Mouse (Mus musculus): Measurements from ENCODE around the gene Zfp672. TPM values are rescaled to one million over a fixed set of nuclear protein-coding genes. Genes with fewer than 3 reads are reported as not detected.

Zfp672 gene
- polyA plus RNA-seq, 1 experiment: 75.8 TPM

DNA sequence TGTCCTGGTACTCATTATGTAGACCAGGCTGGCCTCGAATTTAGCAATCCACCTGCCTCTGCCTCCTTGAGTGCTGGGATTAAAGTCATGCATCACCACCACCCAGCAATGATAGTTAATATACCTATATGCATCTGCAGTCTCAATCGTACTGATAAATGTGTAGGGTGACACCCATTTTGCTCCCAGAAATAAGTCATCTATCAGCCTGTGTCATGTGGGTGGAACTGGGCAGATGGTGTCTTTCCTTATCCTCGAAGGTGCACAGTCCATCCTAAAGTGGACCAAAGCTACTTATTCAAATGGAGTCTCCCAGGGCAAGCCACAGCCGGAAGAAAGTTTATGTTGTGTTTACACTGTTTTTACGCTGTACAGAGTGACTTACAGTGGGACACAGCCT lies 21.0 kb upstream of the Zfp672 start:
- no peak overlapping the region for H3K27ac ChIP-seq (replicated peaks; ENCODE audit: low read depth, low read length)

DNA sequence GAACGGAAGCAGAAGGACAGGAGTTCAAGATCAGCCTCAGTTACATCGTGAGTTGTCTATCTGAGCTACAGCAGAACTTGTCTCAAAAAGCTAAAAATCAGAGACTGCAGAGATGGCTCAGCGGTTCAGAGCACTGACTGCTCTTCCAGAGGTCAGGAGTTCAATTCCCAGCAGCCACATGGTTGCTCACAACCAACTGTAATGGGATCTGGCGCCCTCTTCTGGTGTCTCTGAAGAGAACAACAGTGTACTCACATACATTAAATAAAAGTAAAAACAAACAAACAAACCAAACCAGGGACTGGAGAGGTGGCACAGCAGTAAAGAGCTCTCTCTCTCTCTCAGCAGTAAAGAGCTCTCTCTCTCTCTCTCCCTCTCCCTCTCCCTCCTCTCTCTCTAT lies 20.5 kb upstream of the Zfp672 start:
- Histone ChIP-seq H3K4me1 (ENCODE audit: control insufficient read depth, insufficient read depth, insufficient read length, low read length) (no peaks in the 10 kb centered on the region), H3K27ac (replicated peaks; ENCODE audit: low read depth, low read length) (no peak overlapping the region), H3K4me3 (ENCODE audit: insufficient read depth, low read depth, low read length) (no peak overlapping the region)

More for the DNA sequence above, 21.0 kb upstream of the Zfp672 start:
- Histone ChIP-seq H3K4me1 (ENCODE audit: control insufficient read depth, insufficient read depth, insufficient read length, low read length) (no peaks in the 10 kb centered on the region), H3K4me3 (ENCODE audit: insufficient read depth, low read depth, low read length) (no peak overlapping the region)

DNA sequence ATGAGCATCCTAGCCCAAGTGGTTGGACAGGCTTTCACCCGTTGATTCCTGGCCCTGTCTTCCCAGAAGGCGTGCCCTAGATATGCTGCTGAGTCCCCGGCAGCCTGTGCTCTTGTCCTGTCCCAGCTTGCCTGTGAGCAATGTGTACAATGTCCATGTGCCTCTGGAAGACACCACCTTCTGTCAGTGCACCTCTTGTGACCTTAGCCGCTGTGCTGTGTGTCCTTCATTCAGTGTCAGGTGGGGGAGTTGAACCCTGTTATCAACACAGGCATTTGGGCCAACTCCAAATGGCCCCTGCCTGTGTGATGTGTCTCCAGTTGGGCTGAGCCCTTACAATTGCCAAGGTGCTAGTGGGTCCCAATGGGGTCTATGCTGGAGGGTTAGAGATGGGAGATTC lies 16.6 kb upstream of the Zfp672 start:
- Histone ChIP-seq H3K27ac (replicated peaks; ENCODE audit: low read depth, low read length) (no peak overlapping the region), H3K4me1 (ENCODE audit: control insufficient read depth, insufficient read depth, insufficient read length, low read length) (no peaks in the 10 kb centered on the region), H3K4me3 (ENCODE audit: insufficient read depth, low read depth, low read length) (no peak overlapping the region)

DNA sequence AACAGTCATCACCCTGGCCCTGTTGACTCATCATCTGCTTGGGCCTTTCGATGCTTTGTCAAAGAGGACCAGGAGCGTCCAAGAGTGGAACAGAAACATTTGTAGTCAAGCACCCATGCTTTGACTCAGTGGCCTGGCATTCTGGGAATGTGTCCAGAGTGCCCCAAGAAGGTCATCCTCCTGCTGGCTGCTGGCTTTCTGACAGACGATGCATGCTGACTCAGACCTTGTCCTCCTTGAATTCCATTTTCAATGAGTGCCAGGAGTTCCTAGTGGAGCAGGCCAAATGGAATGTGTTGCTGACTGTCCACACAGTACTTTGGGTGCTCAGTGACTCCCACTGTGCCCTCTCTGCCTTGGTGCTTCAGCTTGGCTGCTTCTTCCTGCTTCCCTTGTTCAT lies 4.6 kb upstream of the Zfp672 start:
- Histone ChIP-seq H3K4me1 (ENCODE audit: control insufficient read depth, insufficient read depth, insufficient read length, low read length) (peaks cover 8% of the 10 kb centered on the region; the same call in 1 of the 2 replicates), H3K27ac (replicated peaks; ENCODE audit: low read depth, low read length) (no peak overlapping the region), H3K4me3 (ENCODE audit: insufficient read depth, low read depth, low read length) (no peak overlapping the region)

DNA sequence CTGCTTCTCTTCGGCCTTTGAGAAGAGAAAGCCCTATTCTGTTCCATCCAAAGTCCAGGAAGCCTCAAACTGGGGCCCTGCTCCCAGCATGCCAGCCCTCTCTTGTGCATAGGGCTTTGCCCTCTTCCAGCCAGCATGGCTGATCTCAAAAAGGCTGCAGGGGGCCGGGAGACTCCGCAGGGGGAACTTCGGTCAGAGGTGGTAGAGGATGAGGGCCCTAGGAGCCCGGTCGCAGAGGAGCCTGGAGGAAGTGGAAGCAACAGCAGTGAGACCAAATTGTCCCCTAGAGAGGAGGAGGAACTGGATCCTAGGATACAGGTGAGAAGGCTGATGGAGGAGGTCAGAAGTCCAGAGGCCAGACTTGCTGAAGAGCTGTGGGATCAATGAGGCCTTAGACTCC lies 1.4 kb upstream of the Zfp672 start:
- Histone ChIP-seq H3K4me3 (ENCODE audit: insufficient read depth, low read depth, low read length) (peak overlapping the region; percentile 84), H3K27ac (replicated peaks; ENCODE audit: low read depth, low read length) (no peak overlapping the region), H3K4me1 (ENCODE audit: control insufficient read depth, insufficient read depth, insufficient read length, low read length) (peaks cover 8% of the 10 kb centered on the region; the same call in 1 of the 2 replicates)

DNA sequence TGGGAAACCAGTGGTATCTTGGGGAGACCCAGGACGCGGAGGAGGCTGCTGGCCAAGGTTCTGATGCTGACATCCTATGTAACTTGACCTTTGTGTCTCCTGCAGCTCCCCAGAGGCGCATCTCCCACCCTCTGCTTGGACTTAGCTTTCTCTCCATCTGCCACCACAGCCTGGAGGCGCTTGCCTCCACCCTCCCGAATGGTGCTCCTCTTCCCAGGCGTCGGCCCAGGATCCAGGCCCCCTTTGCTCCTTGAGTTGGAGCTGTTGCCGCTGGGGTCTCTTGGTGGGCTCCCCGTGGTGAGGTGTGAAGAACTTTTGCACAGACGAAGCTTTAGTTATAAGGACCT lies 983 bp upstream of the Zfp672 start:
- H3K4me1 ChIP-seq (ENCODE audit: control insufficient read depth, insufficient read depth, insufficient read length, low read length): peaks cover 8% of the 10 kb centered on the region; the same call in 1 of the 2 replicates
- H3K27ac ChIP-seq (replicated peaks; ENCODE audit: low read depth, low read length): peak overlapping the region; percentile 71
- H3K4me3 ChIP-seq (ENCODE audit: insufficient read depth, low read depth, low read length): peak overlapping the region; percentile 84

DNA sequence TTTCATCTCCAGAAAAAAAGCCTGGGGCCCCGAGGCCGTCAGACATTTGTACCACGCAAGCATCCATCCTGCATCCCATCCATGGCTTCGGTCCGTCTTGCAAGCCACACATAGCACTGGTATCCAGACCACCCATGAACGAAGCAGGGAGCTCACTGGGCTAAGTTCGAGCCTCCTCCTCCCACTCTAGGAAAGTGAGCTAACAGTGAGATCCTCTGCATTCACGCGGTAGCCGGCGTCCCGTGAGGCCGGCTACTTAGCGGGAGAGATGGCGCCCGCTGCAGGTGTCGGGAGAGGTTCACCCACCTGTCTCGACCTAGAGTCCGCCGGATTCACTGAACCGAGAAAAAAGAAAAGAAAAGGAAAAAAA lies 248 bp downstream of the Zfp672 start:
- peaks cover 8% of the 10 kb centered on the region; the same call in 1 of the 2 replicates for H3K4me1 ChIP-seq (ENCODE audit: control insufficient read depth, insufficient read depth, insufficient read length, low read length)
- peak overlapping the region; percentile 50 for H3K27ac ChIP-seq (replicated peaks; ENCODE audit: low read depth, low read length)

DNA sequence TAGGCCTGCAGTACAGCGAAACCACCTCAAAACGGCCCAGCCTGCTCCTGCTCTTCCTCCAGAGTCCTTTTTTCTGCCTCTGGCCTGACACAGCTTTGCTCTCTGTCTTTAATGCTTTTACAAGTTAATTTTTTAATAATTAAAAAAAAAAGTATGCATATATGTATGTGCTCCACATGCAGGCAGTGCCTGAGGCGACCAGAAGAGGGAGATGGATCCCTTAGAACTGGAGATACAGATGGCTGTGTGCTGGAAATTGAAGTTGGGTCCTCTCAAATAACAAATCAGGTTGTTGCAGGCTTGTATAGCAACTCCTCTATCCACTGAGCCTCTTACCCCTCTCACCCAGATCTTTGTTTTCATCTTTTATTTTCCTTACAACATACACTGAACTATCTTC lies 3.4 kb downstream of the Zfp672 start:
- H3K4me3 ChIP-seq (ENCODE audit: insufficient read depth, low read depth, low read length): no peak overlapping the region
- no peak overlapping the region for H3K27ac ChIP-seq (replicated peaks; ENCODE audit: low read depth, low read length)
- peaks cover 6% of the 10 kb centered on the region for H3K4me1 ChIP-seq (ENCODE audit: control insufficient read depth, insufficient read depth, insufficient read length, low read length)

More for the DNA sequence above, 248 bp downstream of the Zfp672 start:
- peak overlapping the region; percentile 84 for H3K4me3 ChIP-seq (ENCODE audit: insufficient read depth, low read depth, low read length)

DNA sequence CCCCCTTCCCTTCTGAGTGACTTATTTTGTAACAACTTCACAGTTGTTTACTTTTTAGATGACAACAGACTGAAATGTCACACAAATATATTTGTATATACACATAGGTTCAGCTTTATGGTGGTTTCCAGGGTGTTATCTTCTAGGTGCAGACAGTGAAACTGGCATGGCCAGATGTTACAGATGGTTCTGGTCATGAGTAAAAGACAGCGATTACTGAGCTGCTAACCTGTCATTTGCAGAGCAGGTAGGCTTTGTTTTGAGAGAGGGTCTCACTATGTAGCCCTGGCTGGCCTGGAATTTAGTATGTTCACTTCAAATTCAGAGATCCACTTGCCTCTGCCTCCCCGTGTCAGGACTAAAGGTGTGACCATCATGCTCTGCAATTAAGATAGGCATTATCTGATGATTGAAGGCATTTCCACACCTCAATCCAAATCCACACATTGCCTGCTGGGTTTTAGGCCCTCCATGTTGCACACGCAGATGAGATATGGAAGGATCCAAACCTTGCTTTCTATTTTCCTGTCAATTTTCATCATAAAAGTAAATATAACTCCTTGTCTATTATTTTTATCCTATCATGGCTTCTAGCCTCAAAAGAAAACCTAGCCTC lies 5.4 kb downstream of the Zfp672 start:
- Histone ChIP-seq H3K4me1 (ENCODE audit: control insufficient read depth, insufficient read depth, insufficient read length, low read length) (peaks cover 6% of the 10 kb centered on the region; the same call in 1 of the 2 replicates), H3K4me3 (ENCODE audit: insufficient read depth, low read depth, low read length) (no peak overlapping the region), H3K27ac (replicated peaks; ENCODE audit: low read depth, low read length) (no peak overlapping the region)

DNA sequence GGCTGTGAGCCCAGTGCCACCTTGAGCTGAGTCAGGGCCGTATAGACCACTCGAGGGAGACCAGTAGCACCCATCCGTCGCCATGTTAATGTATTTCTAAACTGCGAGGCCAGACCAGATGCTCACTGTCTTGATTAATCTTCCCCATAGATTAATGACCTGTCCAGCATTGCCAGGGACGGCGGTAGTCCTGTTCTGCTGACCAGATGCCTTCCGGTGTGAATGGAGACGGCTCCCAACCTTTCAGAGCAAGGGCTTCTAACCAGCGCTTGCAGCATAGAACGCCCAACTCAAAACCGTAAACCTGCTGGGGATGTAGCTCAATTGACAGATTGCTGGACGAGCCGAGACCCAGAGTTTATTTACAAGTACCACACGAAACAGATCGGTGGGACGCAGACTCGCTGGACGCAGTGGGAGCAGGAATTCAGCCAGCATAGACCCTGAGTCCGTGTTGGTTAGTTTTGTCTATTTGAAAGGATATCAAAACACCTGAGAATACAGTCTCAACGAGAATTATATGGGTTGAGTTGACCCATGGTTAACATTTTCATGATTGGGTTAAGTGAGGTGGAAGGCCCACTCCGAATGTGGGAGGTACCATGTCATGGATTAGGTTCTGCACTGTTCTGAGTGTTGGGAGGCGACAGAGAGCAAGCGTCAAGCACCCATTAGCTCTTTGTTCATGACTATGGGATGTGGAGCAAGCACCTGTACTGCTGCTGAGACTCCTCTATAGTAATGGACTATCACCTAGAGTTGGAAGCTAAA lies 6.4 kb downstream of the Zfp672 start:
- peak overlapping the region; percentile 89 for H3K27ac ChIP-seq (replicated peaks; ENCODE audit: low read depth, low read length)
- H3K4me1 ChIP-seq (ENCODE audit: control insufficient read depth, insufficient read depth, insufficient read length, low read length): peaks cover 6% of the 10 kb centered on the region; the same call in 1 of the 2 replicates
- H3K4me3 ChIP-seq (ENCODE audit: insufficient read depth, low read depth, low read length): peak overlapping the region; percentile 77

DNA sequence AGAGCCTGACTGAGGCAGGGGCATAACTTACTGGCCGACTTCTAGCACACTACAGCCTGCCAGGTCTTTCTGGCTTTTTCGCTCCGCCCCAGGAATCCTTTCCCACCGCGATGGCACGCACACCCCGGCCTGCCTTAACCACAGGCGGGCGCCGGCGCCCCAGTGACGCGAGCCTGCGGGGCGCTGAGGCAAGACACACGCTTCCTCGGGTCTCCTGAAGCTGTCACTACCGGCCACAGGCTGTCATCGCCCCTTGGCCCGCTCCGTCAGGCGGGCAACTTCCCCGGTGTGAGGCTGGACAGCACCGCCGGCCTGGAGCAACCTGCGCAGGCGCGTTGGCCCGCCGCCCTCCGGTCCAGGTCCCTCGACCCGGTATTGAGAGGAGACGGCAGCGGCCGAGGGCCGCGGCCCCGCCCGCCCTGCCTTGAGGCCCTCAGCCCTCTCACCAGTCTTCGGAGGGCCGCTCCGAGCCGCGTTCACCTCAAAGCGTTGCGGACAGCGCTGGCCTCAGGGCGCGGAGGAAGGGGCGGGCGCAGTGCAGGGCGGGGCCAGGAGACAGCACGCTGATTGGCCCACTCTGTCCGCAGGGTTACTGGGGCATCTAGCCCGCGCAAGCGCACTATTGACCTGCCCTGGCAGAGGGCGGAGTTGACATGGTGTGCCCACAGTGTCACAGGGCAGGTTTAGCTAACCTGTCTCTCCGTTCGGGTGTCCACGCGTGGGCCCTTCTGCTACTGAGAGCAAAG lies 7.1 kb downstream of the Zfp672 start:
- H3K4me1 ChIP-seq (ENCODE audit: control insufficient read depth, insufficient read depth, insufficient read length, low read length): peaks cover 6% of the 10 kb centered on the region; the same call in 1 of the 2 replicates

DNA sequence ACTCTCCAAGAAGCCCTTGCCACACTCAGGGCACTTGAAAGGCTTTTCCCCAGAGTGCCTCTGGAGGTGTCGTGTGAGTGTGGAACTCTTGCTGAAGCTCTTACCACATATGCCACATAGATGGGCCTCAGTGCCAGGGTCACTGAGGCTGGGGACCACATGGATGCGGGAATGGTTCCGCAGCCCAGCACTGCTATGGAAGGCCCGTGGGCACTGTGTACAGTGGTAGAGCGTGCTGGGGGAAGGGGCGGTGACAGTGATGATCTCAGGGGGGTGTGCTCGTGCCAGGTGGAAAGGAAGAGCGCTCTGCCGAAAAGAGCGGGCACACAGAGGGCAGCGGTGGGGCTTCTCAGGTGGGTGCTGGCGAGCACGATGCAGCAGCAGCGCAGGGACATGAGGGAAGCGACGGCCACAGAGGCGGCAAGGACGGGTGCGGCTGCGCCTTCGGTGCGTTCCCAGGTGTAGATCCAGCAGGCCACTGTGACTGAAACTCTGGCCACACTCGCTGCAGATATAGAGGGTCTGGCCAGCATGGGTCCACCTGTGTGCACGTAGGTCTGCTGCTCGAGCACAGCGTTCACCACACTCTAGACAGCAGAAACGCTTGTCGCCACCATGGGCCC lies 13.3 kb downstream of the Zfp672 start:
- no peak overlapping the region for H3K27ac ChIP-seq (replicated peaks; ENCODE audit: low read depth, low read length)
- H3K4me3 ChIP-seq (ENCODE audit: insufficient read depth, low read depth, low read length): no peak overlapping the region
- peaks cover 6% of the 10 kb centered on the region for H3K4me1 ChIP-seq (ENCODE audit: control insufficient read depth, insufficient read depth, insufficient read length, low read length)

More for the DNA sequence above, 7.1 kb downstream of the Zfp672 start:
- Histone ChIP-seq H3K4me3 (ENCODE audit: insufficient read depth, low read depth, low read length) (peak overlapping the region; percentile 77), H3K27ac (replicated peaks; ENCODE audit: low read depth, low read length) (peak overlapping the region; percentile 89)

DNA sequence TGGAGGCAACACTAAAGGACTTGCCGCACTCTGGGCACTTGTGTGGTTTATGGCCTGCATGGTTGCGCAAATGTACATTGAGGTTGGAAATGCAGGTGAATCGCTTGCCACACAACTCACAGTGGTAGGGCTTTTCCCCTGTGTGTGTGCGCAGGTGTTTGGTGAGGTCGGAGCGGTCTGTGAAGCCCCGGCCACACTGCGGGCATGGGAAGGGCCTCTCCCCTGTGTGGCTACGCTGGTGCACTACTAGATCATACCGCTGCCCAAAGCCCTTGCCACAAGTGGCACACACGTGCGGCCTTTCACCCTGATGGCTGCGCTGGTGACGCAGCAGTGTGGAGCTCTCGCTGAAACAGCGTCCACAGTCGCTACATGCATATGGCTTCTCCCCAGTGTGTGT lies 13.8 kb downstream of the Zfp672 start:
- H3K4me3 ChIP-seq (ENCODE audit: insufficient read depth, low read depth, low read length): no peak overlapping the region
- H3K4me1 ChIP-seq (ENCODE audit: control insufficient read depth, insufficient read depth, insufficient read length, low read length): peaks cover 4% of the 10 kb centered on the region
- H3K27ac ChIP-seq (replicated peaks; ENCODE audit: low read depth, low read length): no peak overlapping the region

DNA sequence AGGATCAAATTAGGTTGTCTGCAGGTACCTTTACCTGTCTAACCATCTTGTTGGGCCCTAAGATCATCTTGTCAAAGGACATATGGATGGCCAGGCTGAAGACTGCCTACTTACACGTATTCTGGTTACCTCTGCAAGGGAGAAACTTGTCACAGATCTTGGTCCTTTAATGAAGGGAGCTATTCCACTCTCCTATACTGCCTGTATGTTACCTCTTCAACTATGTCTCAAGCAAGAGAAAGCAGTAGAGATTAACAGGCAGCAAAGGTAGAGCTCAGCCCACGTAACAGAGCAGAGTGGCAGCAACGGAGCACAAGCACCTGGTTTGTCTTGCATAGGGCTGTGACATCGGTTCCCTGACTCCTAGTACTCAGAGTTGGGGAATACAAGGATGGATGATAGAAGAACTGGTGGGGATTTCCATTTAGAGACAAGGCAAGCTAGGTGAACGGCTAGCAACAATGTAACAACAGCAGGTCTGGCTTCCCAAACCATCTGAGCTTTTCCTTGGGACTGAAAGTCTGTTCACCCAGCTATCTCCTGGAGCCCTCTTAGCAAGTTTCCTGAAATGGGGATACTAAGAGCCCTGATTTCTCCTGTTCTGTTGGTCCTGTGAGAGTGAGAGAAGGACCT lies 14.5 kb downstream of the Zfp672 start:
- Histone ChIP-seq H3K27ac (replicated peaks; ENCODE audit: low read depth, low read length) (no peak overlapping the region), H3K4me1 (ENCODE audit: control insufficient read depth, insufficient read depth, insufficient read length, low read length) (peaks cover 4% of the 10 kb centered on the region), H3K4me3 (ENCODE audit: insufficient read depth, low read depth, low read length) (no peak overlapping the region)

DNA sequence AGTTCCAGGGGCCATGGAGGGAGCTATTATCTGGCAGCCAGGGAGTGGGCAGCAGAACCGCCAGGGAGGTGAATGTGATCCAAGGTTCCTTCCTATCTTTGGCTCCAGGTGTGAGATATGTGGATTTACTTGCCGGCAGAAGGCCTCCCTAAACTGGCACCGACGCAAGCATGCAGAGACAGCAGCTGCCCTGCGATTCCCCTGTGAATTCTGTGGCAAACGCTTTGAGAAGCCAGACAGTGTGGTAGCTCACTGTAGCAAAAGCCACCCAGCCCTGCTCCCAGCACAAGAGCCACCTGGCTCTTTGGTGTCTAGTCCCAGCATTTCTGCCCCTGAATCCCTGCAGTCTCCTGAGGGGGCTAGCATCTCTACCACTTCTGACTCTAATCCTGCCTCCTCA lies 16.1 kb downstream of the Zfp672 start:
- Histone ChIP-seq H3K4me3 (ENCODE audit: insufficient read depth, low read depth, low read length) (no peak overlapping the region), H3K4me1 (ENCODE audit: control insufficient read depth, insufficient read depth, insufficient read length, low read length) (no peaks in the 10 kb centered on the region; the same call in 1 of the 2 replicates), H3K27ac (replicated peaks; ENCODE audit: low read depth, low read length) (no peak overlapping the region)
